Mouse (Mus musculus) ES-CJ7 (cell line): ENCODE results near the gene Pkp3.

Source experiments
- DNase-seq: peaks from one replicate; pipeline ENCODE4 v3.0.0; 2011; ENCODE audit warnings: low read depth, low spot score

Gene Pkp3

GRCm38 (mm10) chr7:141093950-141094349 lies 15.9 kb downstream of the Pkp3 start:
- DNase-seq = no peak

DNA sequence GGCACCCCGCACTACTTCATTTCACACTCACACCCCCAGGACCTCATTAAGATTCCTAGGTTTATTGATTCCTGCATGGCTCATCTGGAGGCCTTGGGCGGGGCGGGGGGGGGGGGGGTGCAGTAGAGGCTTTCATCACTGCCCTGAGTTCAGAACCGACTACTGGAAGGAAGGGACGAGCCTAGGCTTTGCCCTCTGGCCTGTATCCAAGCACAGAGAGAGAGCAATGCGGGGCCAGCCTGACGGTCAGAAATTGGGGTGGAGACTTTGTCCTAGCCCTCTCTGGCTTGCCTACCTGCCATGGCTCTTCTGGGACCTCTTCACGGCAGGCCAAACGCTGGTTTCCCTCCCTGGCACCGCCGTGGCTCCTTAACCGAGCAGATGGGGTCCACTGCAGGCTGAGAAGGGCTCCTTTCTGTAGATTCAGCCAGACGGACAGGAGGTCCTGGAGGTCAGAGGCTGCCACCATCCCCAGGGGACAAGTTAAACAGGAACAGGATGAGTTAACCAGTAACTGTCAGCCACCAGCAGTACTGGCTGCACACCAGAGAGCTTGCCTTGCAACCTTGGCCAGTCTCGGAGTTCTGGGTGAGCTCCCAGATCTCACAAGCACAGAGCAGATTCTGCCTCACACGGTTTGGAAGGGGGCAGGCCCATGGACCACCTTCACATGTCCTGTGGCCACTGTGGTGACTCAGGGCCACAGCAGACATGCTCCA lies 16.6 kb downstream of the Pkp3 start:
- no peak for DNase-seq

DNA sequence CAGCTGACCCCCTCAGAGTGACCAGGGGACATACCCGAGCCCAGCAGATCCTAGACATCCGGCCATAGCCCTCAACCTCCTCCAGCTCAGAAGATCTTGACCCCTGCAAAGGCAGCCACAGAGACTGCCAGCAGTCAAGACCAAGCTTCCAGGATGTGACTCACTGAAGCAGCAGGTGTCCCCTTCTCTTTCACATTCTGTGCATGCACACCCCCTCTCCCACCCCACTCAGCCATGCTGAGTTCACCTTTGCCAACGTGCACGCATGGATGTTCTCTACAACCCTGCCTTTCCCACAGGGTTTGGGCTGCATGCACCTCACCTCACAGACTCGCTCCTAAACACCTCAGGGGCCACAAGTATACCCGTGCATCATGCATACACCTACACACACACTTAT lies 18.0 kb downstream of the Pkp3 start:
- DNase-seq = no peak

GRCm38 (mm10) chr7:141096649-141097056 lies 18.6 kb downstream of the Pkp3 start:
- DNase-seq = peak; percentile 78

DNA sequence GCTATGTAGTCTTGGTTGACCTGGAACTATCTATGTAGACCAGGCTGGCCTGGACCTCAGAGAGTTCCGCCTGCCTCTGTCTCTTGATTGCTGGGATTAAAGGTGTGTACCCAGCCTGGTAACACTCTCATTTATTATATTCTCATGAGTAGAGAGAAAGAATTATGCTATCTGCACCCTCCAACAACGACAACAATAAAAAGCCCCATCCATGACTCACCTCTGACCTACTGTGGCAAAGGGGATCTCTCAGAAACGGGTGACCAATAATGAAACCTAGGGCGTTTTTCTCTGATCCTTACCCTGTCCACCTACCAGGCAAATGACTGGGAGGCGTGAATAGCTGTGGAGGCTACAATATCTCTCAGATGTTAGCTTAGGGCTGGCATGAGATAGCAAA lies 19.2 kb downstream of the Pkp3 start:
- DNase-seq = no peak

DNA sequence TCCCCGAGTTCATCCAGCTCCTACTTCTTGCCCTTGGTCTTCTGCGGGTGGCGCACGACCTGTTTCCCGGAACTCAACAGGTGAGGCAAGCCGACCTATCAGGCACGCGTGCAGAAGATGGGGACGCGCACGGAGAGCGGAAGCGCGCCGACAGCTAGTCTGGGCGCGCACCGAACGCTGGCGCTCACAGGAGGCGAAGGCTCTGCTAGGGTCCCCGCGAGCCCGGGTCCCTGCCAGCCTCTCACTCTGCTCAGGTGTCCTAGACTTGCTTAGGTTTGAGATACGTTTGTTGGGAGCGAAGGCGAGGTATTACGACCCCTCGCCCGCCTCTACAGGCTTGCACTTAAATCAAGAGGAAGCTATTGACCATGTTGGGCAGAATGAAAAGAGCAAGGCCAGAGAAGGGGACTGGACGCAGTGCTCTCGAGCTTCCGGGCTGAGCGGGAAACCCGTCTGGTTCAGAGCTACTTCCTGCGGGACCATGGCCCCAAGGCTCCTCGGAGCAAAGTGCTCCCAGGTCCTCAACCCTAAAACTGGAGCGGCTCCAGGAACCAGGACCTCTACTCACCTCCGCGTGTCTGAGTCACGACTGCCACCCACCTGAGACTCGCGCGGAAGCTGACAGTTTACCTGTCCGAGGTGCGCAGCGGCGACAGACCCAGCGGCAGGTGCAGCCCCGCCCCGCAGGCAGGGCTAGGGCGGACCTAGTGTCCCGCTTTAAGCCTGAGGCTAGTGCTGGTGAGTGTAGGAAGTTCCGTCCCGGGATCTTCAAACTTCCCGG lies 22.1 kb downstream of the Pkp3 start, which contains the start of gene Sigirr:
Gene Sigirr (minus strand): TSS at position 662 of the 781 bp plus-strand sequence.
- DNase-seq = peak; percentile 72

GRCm38 (mm10) chr7:141103161-141103560 lies 25.1 kb downstream of the Pkp3 start:
- DNase-seq = no peak

GRCm38 (mm10) chr7:141115874-141116273 lies 37.9 kb downstream of the Pkp3 start:
- no peak for DNase-seq

DNA sequence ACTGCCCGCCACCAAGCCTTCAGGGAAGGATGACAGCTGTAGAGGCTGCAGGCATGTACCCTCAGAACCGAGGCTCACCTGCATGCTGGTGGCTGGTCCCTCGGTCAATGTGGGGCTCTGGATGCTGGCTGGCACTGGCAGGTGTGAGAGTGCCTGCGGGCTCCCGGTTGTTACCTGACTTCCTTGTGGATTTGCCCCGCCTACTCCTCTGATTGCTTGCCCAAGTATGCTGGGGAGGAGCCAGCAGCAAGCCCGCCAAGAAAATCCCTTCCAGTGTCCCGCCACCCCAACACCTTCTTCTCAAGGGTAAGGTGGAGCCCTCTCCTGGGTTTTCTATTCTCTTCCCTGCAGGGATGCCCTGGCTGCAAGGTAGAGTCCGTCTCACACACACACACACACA lies 39.6 kb downstream of the Pkp3 start, which contains the start of gene Ano9:
Gene Ano9 (minus strand): TSS at position 171 of the 400 bp plus-strand sequence.
- DNase-seq = peak; percentile 71

GRCm38 (mm10) chr7:141119487-141119886 lies 41.5 kb downstream of the Pkp3 start:
- DNase-seq = peak; percentile 37

- DNase-seq = no peak
Measured at GRCm38 (mm10) chr7:141120605-141121004, 42.6 kb downstream of the Pkp3 start.

- peak; percentile 64 for DNase-seq
Measured at GRCm38 (mm10) chr7:141121051-141121531, 43.1 kb downstream of the Pkp3 start.

DNA sequence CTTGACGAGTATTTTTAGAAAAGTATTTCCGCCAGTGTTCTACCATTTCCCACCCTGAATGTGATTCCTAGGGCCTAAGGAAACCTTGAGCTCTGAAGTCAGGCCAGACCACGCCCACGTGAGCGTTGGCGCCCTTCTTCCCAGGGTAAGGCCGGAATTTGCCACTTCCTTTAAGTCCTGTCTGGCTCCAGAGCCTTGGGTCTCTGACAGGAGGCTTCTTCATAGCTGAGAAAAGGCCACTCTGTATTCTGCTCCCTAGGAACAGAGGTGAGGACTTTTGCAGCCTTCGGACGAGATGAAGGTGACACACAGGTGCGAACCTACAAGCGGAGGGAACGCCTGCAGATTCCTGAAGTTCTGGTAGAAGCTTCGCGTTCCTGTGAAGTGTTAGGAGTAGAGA lies 44.2 kb downstream of the Pkp3 start, which contains the start of gene Ptdss2:
Gene Ptdss2 (plus strand): TSS at position 138 of the 400 bp plus-strand sequence.
- DNase-seq = peak; percentile 88

DNA sequence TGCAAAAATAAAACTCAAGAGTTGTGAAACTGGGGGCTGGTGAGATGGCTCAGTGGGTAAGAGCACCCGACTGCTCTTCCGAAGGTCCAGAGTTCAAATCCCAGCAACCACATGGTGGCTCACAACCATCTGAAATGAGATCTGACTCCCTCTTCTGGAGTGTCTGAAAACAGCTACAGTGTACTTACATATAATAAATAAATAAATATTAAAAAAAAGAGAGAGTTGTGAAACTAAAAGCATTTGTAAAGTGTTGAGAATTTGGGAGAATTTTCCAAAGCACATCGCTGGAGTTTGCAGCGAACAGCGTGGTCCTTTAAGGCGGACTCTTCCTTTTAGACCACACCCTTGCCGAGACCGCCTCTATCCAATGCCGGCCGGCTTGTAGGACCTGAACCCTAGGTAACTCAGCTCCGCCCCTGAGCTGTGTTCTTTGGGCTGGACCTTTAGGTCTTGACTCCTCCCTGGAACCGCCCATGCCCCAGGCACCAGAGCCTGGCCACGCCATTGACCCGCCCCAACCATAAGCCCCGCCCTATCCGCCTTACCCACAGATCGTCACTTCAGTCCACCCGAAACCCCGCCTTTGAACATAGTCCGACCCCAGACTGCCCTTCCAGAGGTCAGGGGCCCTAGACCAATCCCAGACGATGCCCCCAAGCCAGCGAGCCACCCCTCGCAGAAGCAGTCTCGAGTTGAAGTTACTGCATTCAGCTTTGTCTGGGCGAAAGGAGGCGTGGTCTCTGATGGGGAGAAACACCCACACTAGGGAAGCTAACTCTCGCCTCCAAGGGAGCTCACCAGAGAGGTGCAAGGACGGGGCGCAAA lies 44.9 kb downstream of the Pkp3 start:
- DNase-seq = peak; percentile 100

- DNase-seq = no peak
Measured at GRCm38 (mm10) chr7:141123517-141123856, 45.5 kb downstream of the Pkp3 start.

- DNase-seq = peak; percentile 94
Measured at GRCm38 (mm10) chr7:141131024-141131820, 53.2 kb downstream of the Pkp3 start.

GRCm38 (mm10) chr7:141131904-141132755 lies 54.1 kb downstream of the Pkp3 start:
- no peak for DNase-seq
